Mouse (Mus musculus) cortical plate, adult 2 months (tissue): ENCODE results near the gene Irf3.

ENCODE experiments used
- CTCF ChIP-seq: fragments of 200-500 bp; IDR thresholded peaks from 2 replicates; pipeline ENCODE4 v1.5.1; 2011; ENCODE audit warnings: mild to moderate bottlenecking, control low read depth, low read length; ENCODE audit not compliant: insufficient read depth; ENCODE audit errors: extremely low read depth
- POLR2A ChIP-seq: fragments of 200-500 bp; IDR thresholded peaks from 2 replicates; pipeline ENCODE4 v1.6.1; 2011; ENCODE audit warnings: mild to moderate bottlenecking, low read length, control low read depth; ENCODE audit not compliant: insufficient read depth; ENCODE audit errors: extremely low read depth

DNA sequence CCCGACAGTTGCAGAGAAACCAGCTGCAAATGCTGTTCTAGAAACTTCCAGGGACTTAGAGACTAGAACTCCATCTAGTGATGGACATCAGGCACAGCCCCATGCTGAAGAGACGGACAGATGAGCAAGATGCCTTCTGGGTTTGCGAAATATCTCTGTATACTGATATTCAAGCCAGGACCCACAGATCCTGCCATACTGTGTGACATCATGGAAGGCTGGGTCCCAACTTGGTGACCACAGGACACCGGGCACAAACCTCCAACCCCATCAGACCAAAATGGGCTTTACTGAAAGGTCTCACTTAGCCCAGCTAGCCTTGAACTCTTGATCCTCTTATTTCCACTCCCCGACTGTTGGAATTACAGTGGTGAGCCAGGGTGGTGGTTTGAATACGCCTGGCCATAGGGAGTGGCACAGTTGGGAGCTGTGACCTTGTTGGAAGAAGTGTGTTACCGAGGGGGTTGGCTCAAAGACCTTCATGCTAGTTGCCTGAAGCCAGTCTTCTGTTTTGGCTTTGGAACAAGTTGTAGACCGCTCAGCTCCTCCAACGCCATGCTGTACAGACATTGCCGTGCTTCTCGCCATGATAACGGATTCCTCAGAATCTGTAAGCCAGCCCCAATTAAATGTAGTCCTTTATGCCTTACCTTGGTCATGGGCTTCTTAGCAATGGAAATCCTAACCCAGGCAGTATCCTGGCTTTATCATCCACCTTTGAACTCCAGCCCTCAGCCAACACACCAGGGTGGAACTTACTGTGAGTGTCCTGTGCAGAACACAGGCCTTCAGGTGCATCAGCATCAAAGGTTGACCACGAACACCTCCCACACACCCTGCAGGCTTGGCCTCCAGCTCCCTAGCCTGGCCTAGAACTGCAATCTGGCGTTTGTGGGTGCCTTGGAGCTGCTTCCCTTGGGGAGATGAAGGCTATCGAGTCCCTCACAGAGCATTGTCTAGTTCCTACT lies 27.1 kb downstream of the Irf3 start:
- TF ChIP-seq CTCF, result no peak
- no peak for TF ChIP-seq POLR2A
